Mouse (Mus musculus) c-Kit-positive CD71-positive TER-119-negative erythroid progenitor cells, embryonic 14.5 days (primary cell): ENCODE results near the gene Igfn1.

ENCODE experiments used
- DNase-seq: peaks from one replicate; pipeline ENCODE4 v3.0.0-alpha.2; 2013; ENCODE audit warnings: low read depth

Gene Igfn1

GRCm38 (mm10) chr1:136006292-136006748 is at the start of gene Igfn1:
Gene Igfn1, minus strand, starts transcription at chr1:136006342.
- DNase-seq, result no peak

GRCm38 (mm10) chr1:136055771-136056170 is 49.6 kb upstream of the Igfn1 start:
- DNase-seq, result no peak

- no peak for DNase-seq
These were observed 46.4 kb upstream of the Igfn1 start, which contains the start of gene Cacna1s for GRCm38 (mm10) chr1:136052547-136052946. Gene Cacna1s, plus strand, starts transcription at chr1:136052750.

GRCm38 (mm10) chr1:136051465-136051864 is 45.3 kb upstream of the Igfn1 start:
- peak; percentile 29 for DNase-seq

GRCm38 (mm10) chr1:136051013-136051315 is 44.8 kb upstream of the Igfn1 start:
- no peak for DNase-seq

- DNase-seq, result no peak
These were observed 44.3 kb upstream of the Igfn1 start, which contains the start of gene Ascl5 for GRCm38 (mm10) chr1:136050312-136051012. Gene Ascl5, plus strand, starts transcription at chr1:136050804.

- no peak for DNase-seq
These were observed 41.8 kb upstream of the Igfn1 start for GRCm38 (mm10) chr1:136047894-136048293.

GRCm38 (mm10) chr1:136047432-136047831 is 41.3 kb upstream of the Igfn1 start:
- no peak for DNase-seq

- DNase-seq, result peak; percentile 35
These were observed 39.6 kb upstream of the Igfn1 start for GRCm38 (mm10) chr1:136045774-136046173.

GRCm38 (mm10) chr1:136040874-136041273 is 34.7 kb upstream of the Igfn1 start:
- DNase-seq, result no peak

GRCm38 (mm10) chr1:136040452-136040851 is 34.3 kb upstream of the Igfn1 start:
- no peak for DNase-seq

GRCm38 (mm10) chr1:136038746-136039538 is 32.8 kb upstream of the Igfn1 start:
- no peak for DNase-seq

- DNase-seq, result no peak
These were observed 26.8 kb upstream of the Igfn1 start for GRCm38 (mm10) chr1:136032961-136033360.

GRCm38 (mm10) chr1:136031697-136032096 is 25.6 kb upstream of the Igfn1 start:
- DNase-seq, result no peak

GRCm38 (mm10) chr1:136030201-136030600 is 24.1 kb upstream of the Igfn1 start:
- no peak for DNase-seq

- DNase-seq, result no peak
These were observed 12.4 kb upstream of the Igfn1 start for GRCm38 (mm10) chr1:136018390-136019189.

GRCm38 (mm10) chr1:136017907-136018313 is 11.8 kb upstream of the Igfn1 start:
- peak; percentile 91 for DNase-seq

- DNase-seq, result no peak
These were observed 11.2 kb upstream of the Igfn1 start for GRCm38 (mm10) chr1:136017307-136017706.

GRCm38 (mm10) chr1:136014796-136015502 is 8.8 kb upstream of the Igfn1 start:
- peak; percentile 80 for DNase-seq

GRCm38 (mm10) chr1:136013513-136013912 is 7.4 kb upstream of the Igfn1 start:
- no peak for DNase-seq

- no peak for DNase-seq
These were observed 4.1 kb upstream of the Igfn1 start for GRCm38 (mm10) chr1:136010247-136010646.

- DNase-seq, result no peak
These were observed 2.0 kb upstream of the Igfn1 start for GRCm38 (mm10) chr1:136008159-136008533.
